Mouse (Mus musculus): ENCODE results near the gene Dnaja4. TPM values are rescaled to one million over a fixed set of nuclear protein-coding genes. Genes with fewer than 3 reads are reported as not detected.
A peak's percentile ranks its signal among the peaks of the same experiment; 100 is the strongest.

The Dnaja4 gene
- polyA plus RNA-seq, 1 experiment: not detected

DNA sequence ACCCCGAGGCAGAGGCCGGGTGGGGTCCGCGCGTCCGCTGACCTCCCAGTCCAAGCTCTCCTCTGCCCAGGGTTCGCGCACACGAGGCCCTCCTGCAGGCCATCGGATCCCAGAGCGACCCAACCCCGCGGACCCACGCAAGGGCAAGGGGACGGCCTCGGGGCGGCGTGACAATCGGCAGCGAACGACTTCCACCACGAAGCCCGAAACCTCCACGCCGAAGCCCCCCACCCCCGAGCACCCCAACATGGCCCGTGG, 343 bp downstream of the Dnaja4 start:
- TF ChIP-seq CTCF (IDR thresholded peaks at IDR 0.05; ENCODE audit: insufficient read depth, low read depth, low read length): no peak
- no peak for TF ChIP-seq POLR2A (IDR thresholded peaks at IDR 0.05; ENCODE audit: insufficient read depth, low read depth, low read length)
- peaks cover 10% of the 10 kb centered on the region for H3K4me1 ChIP-seq (ENCODE audit: control insufficient read depth, insufficient read depth, low read length)
- H3K4me3 ChIP-seq (ENCODE audit: insufficient read depth, low read depth, low read length): peak overlapping the region; percentile 90
- peak overlapping the region; percentile 63; the same call in 1 of the 2 replicates for H3K27ac ChIP-seq (ENCODE audit: insufficient read depth, low read depth, low read length)
- WGBS: 4% methylated on average over 27 of the region's 27 CpGs

- peak; percentile 99 for TF ChIP-seq POLR2A (IDR thresholded peaks at IDR 0.05; ENCODE audit: insufficient read depth, low read depth, low read length)
- no peak for TF ChIP-seq CTCF (IDR thresholded peaks at IDR 0.05; ENCODE audit: insufficient read depth, low read depth, low read length)
- WGBS: under 1% methylated on average over 92 of the region's 92 CpGs
- Histone ChIP-seq H3K4me3 (ENCODE audit: insufficient read depth, low read depth, low read length) (peak overlapping the region; percentile 90), H3K27ac (ENCODE audit: insufficient read depth, low read depth, low read length) (peak overlapping the region; percentile 63), H3K4me1 (ENCODE audit: control insufficient read depth, insufficient read depth, low read length) (peaks cover 13% of the 10 kb centered on the region)
Observed at GRCm38 (mm10) chr9:54699345-54700173, 886 bp downstream of the Dnaja4 start.

DNA sequence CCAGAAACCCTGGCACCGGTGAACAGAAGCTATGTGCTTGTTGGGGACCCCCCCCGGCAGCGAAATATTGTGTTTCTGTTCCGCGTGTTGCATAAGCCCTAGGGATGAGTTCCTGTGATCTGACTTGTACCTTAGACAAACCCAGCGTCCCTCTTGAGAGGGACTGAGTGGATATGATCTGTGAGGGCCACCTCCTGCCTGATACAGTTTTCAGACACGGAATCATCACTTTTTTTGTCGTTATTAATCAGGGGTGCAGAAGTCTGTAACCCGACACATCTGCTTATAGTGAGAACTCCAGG, 1.5 kb downstream of the Dnaja4 start:
- H3K4me3 ChIP-seq (ENCODE audit: insufficient read depth, low read depth, low read length): peak overlapping the region; percentile 90
- peaks cover 14% of the 10 kb centered on the region for H3K4me1 ChIP-seq (ENCODE audit: control insufficient read depth, insufficient read depth, low read length)
- 12% methylated on average over 9 of the region's 9 CpGs for WGBS
- TF ChIP-seq CTCF (IDR thresholded peaks at IDR 0.05; ENCODE audit: insufficient read depth, low read depth, low read length): no peak
- TF ChIP-seq POLR2A (IDR thresholded peaks at IDR 0.05; ENCODE audit: insufficient read depth, low read depth, low read length): no peak
- H3K27ac ChIP-seq (ENCODE audit: insufficient read depth, low read depth, low read length): peak overlapping the region; percentile 63

GRCm38 (mm10) chr9:54700746-54701145, 2.1 kb downstream of the Dnaja4 start:
- 70% methylated on average over 7 of the region's 7 CpGs for WGBS
- no peak overlapping the region for H3K27ac ChIP-seq (ENCODE audit: insufficient read depth, low read depth, low read length)

DNA sequence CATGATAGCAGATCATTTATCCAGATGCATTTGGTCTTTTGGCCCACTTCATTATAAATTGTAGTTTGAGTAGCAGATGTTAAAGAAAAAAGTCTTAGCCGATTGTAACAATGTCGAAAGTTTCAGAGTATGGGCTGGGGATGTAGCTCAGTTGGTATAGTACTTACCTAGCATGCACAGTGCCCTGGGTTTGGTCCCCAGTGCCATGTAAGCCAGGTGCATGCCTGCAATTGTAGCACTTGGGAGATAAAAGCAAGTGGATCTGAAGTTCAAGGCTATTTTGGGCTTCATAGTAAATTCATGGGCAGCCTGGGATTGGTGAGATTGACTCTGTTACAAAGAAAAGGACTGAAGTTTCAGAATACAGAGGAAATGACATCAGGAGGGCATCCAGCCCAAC, 3.9 kb downstream of the Dnaja4 start:
- WGBS: 75% methylated on average over 2 of the region's 2 CpGs
- TF ChIP-seq CTCF (IDR thresholded peaks at IDR 0.05; ENCODE audit: insufficient read depth, low read depth, low read length): no peak
- TF ChIP-seq POLR2A (IDR thresholded peaks at IDR 0.05; ENCODE audit: insufficient read depth, low read depth, low read length): no peak
- H3K4me1 ChIP-seq (ENCODE audit: control insufficient read depth, insufficient read depth, low read length): peaks cover 14% of the 10 kb centered on the region
- H3K27ac ChIP-seq (ENCODE audit: insufficient read depth, low read depth, low read length): no peak overlapping the region
- H3K4me3 ChIP-seq (ENCODE audit: insufficient read depth, low read depth, low read length): no peak overlapping the region

More at GRCm38 (mm10) chr9:54700746-54701145, 2.1 kb downstream of the Dnaja4 start:
- Histone ChIP-seq H3K4me1 (ENCODE audit: control insufficient read depth, insufficient read depth, low read length) (peaks cover 14% of the 10 kb centered on the region), H3K4me3 (ENCODE audit: insufficient read depth, low read depth, low read length) (peak overlapping the region; percentile 14; the same call in 1 of the 2 replicates)
- TF ChIP-seq CTCF (IDR thresholded peaks at IDR 0.05; ENCODE audit: insufficient read depth, low read depth, low read length): no peak
- no peak for TF ChIP-seq POLR2A (IDR thresholded peaks at IDR 0.05; ENCODE audit: insufficient read depth, low read depth, low read length)

GRCm38 (mm10) chr9:54704361-54704760, 5.7 kb downstream of the Dnaja4 start:
- 72% methylated on average over 5 of the region's 5 CpGs for WGBS
- H3K4me3 ChIP-seq (ENCODE audit: insufficient read depth, low read depth, low read length): no peak overlapping the region
- no peak for TF ChIP-seq POLR2A (IDR thresholded peaks at IDR 0.05; ENCODE audit: insufficient read depth, low read depth, low read length)
- TF ChIP-seq CTCF (IDR thresholded peaks at IDR 0.05; ENCODE audit: insufficient read depth, low read depth, low read length): no peak
- no peak overlapping the region for H3K27ac ChIP-seq (ENCODE audit: insufficient read depth, low read depth, low read length)
- H3K4me1 ChIP-seq (ENCODE audit: control insufficient read depth, insufficient read depth, low read length): peaks cover 13% of the 10 kb centered on the region

- 41% methylated on average over 1 of the region's 1 CpGs for WGBS
- H3K27ac ChIP-seq (ENCODE audit: insufficient read depth, low read depth, low read length): no peak overlapping the region
- H3K4me1 ChIP-seq (ENCODE audit: control insufficient read depth, insufficient read depth, low read length): peaks cover 12% of the 10 kb centered on the region
- TF ChIP-seq CTCF (IDR thresholded peaks at IDR 0.05; ENCODE audit: insufficient read depth, low read depth, low read length) (no peak), POLR2A (IDR thresholded peaks at IDR 0.05; ENCODE audit: insufficient read depth, low read depth, low read length) (no peak)
- no peak overlapping the region for H3K4me3 ChIP-seq (ENCODE audit: insufficient read depth, low read depth, low read length)
Observed at GRCm38 (mm10) chr9:54705561-54705960, 6.9 kb downstream of the Dnaja4 start.

DNA sequence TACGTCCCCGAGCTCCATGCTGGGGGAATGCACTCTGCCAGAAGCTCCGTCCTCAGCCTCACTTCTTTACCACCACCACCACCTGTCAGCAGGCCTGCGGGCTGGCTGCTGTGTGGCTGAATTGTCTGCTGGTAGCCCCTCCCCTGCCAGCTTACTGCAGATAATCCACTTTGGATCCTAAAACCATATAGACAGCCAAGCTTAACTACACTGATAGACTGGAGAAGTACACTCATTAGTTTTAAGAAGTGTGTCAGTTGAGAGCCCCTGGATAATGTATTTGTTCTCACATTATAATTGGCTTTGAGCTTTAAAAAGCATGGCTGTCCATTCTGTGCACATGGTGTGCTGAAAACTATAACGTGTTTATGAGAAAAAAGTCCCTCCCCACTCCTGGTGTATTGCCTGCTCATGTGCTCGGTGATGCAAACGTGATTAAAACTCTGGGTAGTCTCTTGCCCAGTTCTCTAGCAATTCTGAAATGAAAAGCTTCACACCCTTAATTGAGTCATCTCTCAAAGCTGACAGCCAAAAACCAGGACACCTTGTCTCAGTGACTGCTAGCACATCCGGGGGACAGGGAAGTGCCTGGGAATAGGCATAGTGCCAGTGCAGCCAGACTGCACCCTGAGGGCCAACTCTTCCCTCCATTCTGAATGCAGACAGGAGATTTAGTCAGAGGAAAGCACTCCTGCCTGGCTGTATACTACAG, 8.8 kb downstream of the Dnaja4 start:
- Histone ChIP-seq H3K27ac (ENCODE audit: insufficient read depth, low read depth, low read length) (no peak overlapping the region), H3K4me3 (ENCODE audit: insufficient read depth, low read depth, low read length) (no peak overlapping the region), H3K4me1 (ENCODE audit: control insufficient read depth, insufficient read depth, low read length) (peaks cover 10% of the 10 kb centered on the region)
- WGBS: 49% methylated on average over 8 of the region's 8 CpGs
- TF ChIP-seq POLR2A (IDR thresholded peaks at IDR 0.05; ENCODE audit: insufficient read depth, low read depth, low read length) (no peak), CTCF (IDR thresholded peaks at IDR 0.05; ENCODE audit: insufficient read depth, low read depth, low read length) (no peak)

GRCm38 (mm10) chr9:54708085-54708484, 9.4 kb downstream of the Dnaja4 start:
- H3K4me1 ChIP-seq (ENCODE audit: control insufficient read depth, insufficient read depth, low read length): peaks cover 10% of the 10 kb centered on the region
- no peak overlapping the region for H3K4me3 ChIP-seq (ENCODE audit: insufficient read depth, low read depth, low read length)
- H3K27ac ChIP-seq (ENCODE audit: insufficient read depth, low read depth, low read length): no peak overlapping the region
- WGBS: 87% methylated on average over 5 of the region's 5 CpGs
- TF ChIP-seq CTCF (IDR thresholded peaks at IDR 0.05; ENCODE audit: insufficient read depth, low read depth, low read length): no peak
